Mouse (Mus musculus): ENCODE measurements around the gene Rgs14. TPM values are rescaled to one million over a fixed set of nuclear protein-coding genes. Genes with fewer than 3 reads are reported as not detected.

The Rgs14 gene
- total RNA-seq (2021): 100 to 1,000 TPM; 113 to 119 TPM
- long read RNA-seq, experiment 1, partial matches to known transcripts: 6 of 17 reads
- long read RNA-seq, experiment 1, other reads (novel, unspliced or antisense): 10 of 17 reads
- long read RNA-seq, experiment 2, partial matches to known transcripts: 16 of 24 reads
- long read RNA-seq, experiment 2, other reads (novel, unspliced or antisense): 7 of 24 reads

DNA sequence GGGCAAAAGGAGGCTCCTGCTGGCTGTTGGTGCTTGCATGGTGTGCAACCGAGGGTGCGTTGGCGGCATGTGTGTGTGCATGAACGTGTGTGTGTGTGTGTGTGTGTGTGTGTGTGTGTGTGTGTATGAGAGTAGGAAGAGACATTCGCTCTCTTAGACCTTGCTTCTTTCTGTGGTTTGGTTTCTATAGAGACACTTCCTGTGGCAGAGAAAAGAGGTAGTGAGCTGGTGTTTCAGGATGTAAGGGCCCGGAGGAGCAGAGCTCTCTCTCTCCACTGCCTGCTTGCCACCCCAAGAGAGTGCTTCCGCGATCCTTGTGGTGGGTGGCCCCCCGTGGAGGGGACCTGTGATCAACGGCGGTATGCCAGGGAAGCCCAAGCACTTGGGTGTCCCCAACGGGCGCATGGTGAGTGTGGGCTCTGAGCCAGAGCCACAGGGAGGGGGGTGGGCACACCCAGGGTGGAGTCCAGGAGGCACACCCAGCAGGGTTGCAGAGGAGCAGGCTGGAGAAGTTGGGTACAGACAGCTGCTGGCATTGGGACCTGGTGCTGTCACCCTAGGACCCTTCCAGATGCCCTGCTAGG lies at the start of gene Rgs14:
Gene Rgs14 (plus strand): TSS at position 202 of the 584 bp plus-strand sequence.
- H3K4me3 ChIP-seq: peak within 1 kb of the TSS; percentile 63
- TF ChIP-seq CTCF (conservative IDR thresholded peaks at IDR 0.05): no peak
- peak within 1 kb of the TSS; percentile 88 for H3K27ac ChIP-seq
- DNase-seq (ENCODE audit: low spot score in 2 of 2): peak in 1 of 2 experiments; percentile 45

DNA sequence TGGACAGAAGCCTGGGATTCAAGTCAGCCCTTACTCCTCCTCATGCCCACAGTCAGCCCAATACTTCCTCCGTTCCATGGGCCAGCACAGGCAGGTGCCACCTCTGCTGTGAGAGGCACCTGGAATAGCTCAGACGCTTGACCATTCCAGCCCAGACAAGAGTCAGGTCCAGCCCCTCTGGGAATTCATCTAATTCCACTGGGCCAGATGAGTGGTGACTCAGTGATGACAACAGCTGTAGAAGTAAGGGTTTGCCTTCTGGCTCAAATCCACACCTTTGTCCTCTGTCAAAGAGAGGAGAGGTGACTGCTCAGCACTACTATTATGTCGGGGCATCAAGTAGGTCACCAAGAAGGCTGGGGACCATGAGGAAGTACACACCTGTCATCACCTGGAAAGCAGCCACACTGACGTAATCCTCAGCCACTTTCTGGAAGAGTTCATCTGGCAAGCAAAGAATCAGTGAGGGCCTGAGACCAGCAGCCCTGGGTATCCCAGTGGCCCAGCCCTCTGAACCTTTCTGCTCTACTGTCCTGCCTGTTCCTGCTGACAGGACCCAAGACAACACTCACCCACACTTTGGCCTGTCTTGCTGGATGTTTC lies 49.5 kb upstream of the Rgs14 start, which contains the start of gene Prelid1:
Gene Prelid1 (plus strand): TSS at position 570 of the 603 bp plus-strand sequence.
- Histone ChIP-seq H3K4me3 (peak within 1 kb of the TSS; percentile 89), H3K27ac (peak within 1 kb of the TSS; percentile 90)
- no peak for TF ChIP-seq CTCF (conservative IDR thresholded peaks at IDR 0.05)
- DNase-seq (ENCODE audit: low spot score in 2 of 2): no peak

DNA sequence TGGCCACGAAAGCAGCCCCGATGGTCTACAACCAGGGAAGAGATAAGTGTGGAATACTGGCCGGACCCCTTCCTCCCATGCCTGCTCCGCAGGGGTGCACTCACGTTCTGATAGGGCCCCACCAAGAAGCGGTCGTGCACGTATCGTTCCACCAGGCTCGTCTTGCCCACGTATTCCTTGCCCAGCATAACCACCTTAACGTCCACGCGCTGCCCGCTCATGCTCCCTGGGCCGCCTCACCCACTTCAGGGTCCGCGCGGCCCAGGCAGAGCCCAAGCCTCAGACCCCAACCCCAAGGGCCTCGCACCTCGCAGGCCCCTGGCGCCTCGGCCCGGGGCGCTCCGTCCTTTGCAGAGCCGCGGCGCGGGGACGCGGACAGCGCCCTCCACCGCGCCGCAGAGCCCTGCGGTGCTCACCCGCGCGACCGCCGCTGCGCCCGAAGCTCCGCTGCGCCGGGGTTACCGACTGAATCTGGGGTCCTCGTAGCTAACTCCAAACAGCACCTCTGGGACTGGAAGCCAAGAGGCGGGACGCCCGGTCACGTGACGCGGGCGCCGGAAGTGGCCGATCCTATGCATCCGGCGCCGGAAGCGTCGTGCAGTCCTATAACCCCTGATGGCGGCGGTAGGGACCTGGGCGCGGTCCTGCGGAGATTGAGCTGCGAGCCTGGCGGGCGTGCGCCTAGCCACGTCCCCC lies 48.0 kb upstream of the Rgs14 start, which contains the start of gene Rab24:
Gene Rab24 (minus strand): TSS at position 513 of the 696 bp plus-strand sequence.
- Histone ChIP-seq H3K4me3 (peak within 1 kb of the TSS; percentile 89), H3K27ac (peak within 1 kb of the TSS; percentile 90)
- peak; percentile 79 to 86 for DNase-seq (ENCODE audit: low spot score in 2 of 2)
- TF ChIP-seq CTCF (conservative IDR thresholded peaks at IDR 0.05): no peak

DNA sequence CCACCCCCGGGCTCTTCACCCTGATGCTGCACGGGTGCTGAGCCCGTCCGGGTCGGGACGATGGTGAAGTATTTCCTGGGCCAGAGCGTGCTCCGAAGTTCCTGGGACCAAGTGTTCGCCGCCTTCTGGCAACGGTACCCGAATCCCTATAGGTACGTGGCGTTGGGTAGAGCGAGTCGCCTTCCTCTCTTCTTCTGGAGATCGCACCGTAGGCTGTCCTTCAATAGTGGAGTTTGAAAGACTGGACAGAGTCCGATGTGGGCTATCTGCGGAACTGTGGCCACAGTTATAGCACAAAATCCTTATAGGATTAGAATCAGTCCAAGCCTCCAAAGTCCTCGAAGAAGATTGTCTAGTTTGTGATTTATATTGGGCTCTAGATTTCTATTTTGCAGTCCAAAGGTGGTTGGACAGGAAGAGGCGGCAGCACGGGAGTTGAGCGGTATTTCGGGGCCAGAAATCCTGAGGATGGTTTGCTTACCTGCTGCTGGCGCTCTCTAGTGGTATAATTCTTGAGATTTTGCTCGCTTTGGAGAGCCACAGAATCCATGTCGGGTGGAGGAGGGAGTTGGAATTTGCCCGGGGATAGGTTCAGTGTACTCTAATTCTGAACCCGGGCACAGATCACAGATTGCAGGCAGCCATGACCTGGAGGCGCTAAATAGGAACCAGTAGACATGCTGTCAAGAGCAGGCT lies 47.3 kb upstream of the Rgs14 start:
- peak; percentile 69 for TF ChIP-seq CTCF (conservative IDR thresholded peaks at IDR 0.05)
- peak in 1 of 2 experiments; percentile 58 for DNase-seq (ENCODE audit: low spot score in 2 of 2)
- peak overlapping the region; percentile 90 for H3K27ac ChIP-seq
- peak overlapping the region; percentile 89 for H3K4me3 ChIP-seq

DNA sequence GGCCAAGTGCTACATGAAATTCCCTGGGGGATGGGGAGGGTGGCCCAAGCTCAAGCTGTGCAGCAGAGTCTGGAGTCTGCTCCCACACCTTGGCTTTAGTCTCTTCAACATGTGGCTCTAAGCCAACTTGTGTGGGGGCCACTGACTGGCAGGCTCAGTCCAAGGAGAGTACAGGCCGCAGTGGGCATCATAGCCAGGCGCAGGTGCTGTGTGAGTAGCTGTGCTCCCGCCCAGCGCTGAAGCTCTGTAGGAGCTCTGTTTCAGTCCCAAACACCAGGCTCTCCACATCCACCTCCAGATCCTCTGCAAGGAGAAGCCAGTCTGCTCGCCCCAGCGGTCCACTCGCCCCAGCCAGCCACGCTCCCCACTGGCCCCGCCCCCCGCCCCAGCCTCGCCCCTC lies 43.9 kb upstream of the Rgs14 start:
- no peak for TF ChIP-seq CTCF (conservative IDR thresholded peaks at IDR 0.05)
- no peak overlapping the region for H3K27ac ChIP-seq
- no peak overlapping the region for H3K4me3 ChIP-seq
- no peak for DNase-seq (ENCODE audit: low spot score in 2 of 2)

DNA sequence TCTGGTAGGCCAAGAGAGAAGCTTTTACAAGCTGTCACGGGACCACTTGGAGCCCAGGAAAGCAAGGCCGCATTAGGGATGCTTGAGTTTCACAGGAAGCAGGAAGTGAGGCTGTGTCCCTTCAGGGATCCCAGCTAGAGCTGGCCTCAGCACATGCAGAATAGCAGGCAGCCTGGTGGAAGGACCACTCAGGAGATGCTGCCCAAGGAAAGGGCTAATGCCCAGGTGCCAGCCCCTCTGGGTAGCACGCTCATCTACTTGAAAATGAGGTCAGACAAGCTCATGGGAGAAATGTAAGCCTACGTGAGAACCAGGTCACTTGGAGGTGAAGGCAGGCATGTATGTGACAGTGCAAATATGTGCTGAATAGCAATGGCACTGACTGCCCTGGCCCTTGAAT lies 42.4 kb upstream of the Rgs14 start:
- no peak for DNase-seq (ENCODE audit: low spot score in 2 of 2)
- Histone ChIP-seq H3K4me3 (no peak overlapping the region; the same call in 1 of the 2 replicates), H3K27ac (peak overlapping the region; percentile 90)
- no peak for TF ChIP-seq CTCF (conservative IDR thresholded peaks at IDR 0.05)

DNA sequence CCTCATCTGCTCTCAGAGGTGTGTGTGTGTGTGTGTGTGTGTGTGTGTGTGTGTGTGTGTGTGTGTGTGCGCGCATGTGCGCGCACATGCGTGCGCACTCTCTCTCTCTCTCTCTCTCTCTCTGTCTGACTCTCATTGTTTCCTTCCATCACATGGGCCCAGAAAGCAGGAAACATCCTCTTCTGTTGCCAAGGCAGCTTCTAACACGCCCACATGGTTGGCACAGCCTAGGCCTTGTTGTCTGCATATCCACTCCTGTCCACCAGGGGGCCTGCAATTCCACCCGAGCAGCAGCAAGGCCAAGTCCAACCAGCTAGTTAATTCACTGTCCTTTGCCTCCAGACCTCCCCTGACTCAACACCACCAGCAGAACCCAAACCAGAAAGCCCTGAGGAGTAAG lies 41.9 kb upstream of the Rgs14 start:
- peak; percentile 88 for TF ChIP-seq CTCF (conservative IDR thresholded peaks at IDR 0.05)
- peak; percentile 95 for DNase-seq (ENCODE audit: low spot score in 2 of 2)
- peak overlapping the region; percentile 90; the same call in 1 of the 2 replicates for H3K27ac ChIP-seq
- no peak overlapping the region for H3K4me3 ChIP-seq

DNA sequence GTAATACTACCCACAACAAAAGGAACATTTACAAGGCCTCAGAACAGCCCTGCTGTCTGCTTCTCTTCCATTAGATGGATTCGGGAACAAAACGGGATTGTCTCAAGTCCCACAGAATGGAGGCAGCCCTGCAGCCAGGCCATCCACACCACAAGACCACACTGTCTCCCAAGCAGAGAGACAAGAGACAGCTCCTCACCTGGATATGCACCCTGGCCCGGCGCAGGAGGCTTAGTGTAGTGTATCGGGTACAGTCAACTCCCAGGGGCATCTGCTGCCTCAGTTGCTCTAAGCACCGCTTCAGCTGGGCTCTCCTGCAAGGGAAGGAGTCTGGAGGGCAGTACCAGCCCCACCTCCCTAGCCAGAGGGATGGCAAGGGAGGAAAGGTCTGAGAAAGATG lies 41.4 kb upstream of the Rgs14 start:
- no peak for TF ChIP-seq CTCF (conservative IDR thresholded peaks at IDR 0.05)
- Histone ChIP-seq H3K4me3 (no peak overlapping the region), H3K27ac (no peak overlapping the region)
- no peak for DNase-seq (ENCODE audit: low spot score in 2 of 2)

DNA sequence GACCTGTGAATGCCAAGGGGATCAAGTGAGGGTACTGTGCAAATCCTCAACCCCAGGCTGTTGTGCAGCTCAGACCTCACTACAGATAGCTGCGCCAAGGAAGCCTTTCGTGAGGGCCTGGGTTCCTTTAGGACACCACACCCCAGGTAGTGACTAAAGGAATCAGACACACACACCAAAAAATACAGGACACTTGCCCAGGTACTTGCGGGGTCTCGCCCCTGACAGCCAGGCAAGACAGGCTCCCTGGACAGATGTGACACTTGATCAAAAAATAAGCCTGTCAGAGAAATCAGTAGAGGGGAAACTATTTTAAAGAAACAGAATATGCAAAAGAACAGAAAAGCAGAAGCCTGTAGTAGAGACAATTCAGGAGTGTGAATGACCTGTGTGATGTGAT lies 40.9 kb upstream of the Rgs14 start:
- TF ChIP-seq CTCF (conservative IDR thresholded peaks at IDR 0.05): no peak
- DNase-seq (ENCODE audit: low spot score in 2 of 2): no peak
- no peak overlapping the region for H3K4me3 ChIP-seq
- H3K27ac ChIP-seq: no peak overlapping the region

DNA sequence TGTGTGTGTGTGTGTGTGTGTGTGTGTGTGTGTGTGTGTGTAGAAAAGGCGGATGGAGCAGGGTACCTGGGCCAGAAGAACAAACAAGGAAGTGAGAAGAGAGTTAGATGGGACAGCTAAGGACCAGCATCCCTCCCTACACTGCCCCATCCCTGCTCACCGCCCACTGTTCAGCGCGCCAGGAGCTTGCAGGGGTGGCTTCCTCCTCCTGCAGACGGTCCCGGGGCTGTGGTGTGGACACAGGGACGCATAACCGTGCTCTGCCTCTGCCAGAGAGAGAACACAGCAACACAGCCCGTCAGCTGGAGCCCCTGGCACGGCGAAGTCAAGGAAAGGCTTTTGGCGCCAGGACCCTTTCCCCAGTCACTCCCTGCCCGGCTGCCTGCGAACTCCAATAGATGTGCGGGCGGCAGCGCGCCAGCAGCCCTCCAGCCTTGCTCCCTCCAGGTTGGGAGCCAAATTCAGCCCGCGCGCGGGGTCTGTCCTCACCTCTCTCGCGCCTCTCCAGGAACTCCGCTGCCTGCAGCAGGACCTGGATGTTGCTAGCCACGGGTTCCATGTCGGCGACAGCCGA lies 40.3 kb upstream of the Rgs14 start:
- TF ChIP-seq CTCF (conservative IDR thresholded peaks at IDR 0.05): no peak
- DNase-seq (ENCODE audit: low spot score in 2 of 2): no peak
- no peak overlapping the region for H3K27ac ChIP-seq
- peak overlapping the region; percentile 88 for H3K4me3 ChIP-seq

DNA sequence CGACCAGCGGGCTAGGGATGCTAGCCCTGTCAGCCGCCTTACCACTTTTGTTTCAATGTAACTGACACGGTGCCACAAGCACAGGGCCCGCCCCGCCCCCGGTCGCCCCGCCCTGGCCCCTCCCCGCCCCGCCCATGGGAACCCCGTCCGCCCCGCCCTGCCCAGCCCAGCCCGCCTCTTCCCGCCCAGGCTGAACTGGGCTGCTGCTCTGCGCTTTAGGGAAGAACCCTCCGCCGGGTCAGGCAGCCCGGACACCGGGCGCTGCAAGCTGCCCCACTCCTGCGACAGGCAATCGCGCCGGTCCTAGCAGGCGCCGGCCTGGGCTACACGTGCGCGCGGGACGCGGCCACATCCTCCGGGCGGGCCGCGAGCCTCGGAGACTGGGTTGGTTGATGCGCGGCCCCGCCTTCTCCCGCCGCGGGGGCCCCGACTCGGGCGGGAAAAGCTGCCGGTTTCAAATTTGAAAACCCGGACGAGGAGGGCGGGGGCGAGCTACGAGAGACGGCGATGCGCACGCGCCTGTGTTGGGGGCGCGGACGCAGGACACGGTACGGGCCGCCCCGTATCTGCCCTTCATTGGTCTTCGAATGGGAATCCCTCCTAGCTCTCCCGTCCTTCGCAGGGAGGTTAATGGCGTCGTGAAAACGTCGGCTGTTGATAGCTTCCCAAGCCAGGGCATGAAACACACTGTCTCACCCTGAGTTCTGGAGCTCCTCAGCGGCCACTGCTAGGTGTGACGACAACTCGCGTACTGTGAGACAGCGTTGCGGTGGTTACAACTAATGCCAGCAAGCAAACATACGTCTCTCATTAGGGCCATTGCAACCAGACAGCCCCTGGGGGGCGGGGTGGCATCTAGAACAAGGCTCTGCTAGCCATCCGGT lies 39.6 kb upstream of the Rgs14 start, which contains the start of gene Mxd3:
Gene Mxd3 (minus strand): TSS at position 141 of the 884 bp plus-strand sequence.
- peak; percentile 72 to 79 for DNase-seq (ENCODE audit: low spot score in 2 of 2)
- Histone ChIP-seq H3K27ac (no peak within 1 kb of the TSS), H3K4me3 (peak within 1 kb of the TSS; percentile 88)
- TF ChIP-seq CTCF (conservative IDR thresholded peaks at IDR 0.05): no peak; the same call in 1 of the 2 replicates

Measured in layer of hippocampus, adult 2 months (tissue).